Mouse (Mus musculus) layer of hippocampus, postnatal 25 days (tissue): ENCODE results near the gene Vmn1r112. TPM values are rescaled to one million over a fixed set of nuclear protein-coding genes. Genes with fewer than 3 reads are reported as not detected.
"Not testable (repeated sequence)": the region's sequence is repeated elsewhere in the genome, so short reads cannot be mapped to it uniquely, and the experiment has no call there.

ENCODE experiments used
- DNase-seq, 2 experiments: peaks; one replicate each; pipeline ENCODE4 v3.0.0; 2022; ENCODE audit warnings: mixed read lengths in 2 of 2, low spot score in 1 of 2; ENCODE audit errors: extremely low spot score in 1 of 2
- total RNA-seq, 2 experiments: library from RNA; stranded (reverse); gene quantifications; 2 replicates each; pipeline ENCODE4 v1.2.3; 2021

The Vmn1r112 gene
- total RNA-seq: not detected

- DNase-seq: not testable (repeated sequence)
These were observed at the start of gene Vmn1r112 for GRCm38 (mm10) chr7:20770885-20771284. Gene Vmn1r112 (plus strand): TSS chr7:20771185.

GRCm38 (mm10) chr7:20730524-20730923 is 40.5 kb upstream of the Vmn1r112 start, which contains the start of gene Gm10668:
Gene Gm10668 (minus strand): TSS chr7:20730624.
- not testable (repeated sequence) for DNase-seq

GRCm38 (mm10) chr7:20786985-20787384 is 16.0 kb downstream of the Vmn1r112 start, which contains the start of gene Vmn1r113:
Gene Vmn1r113 (plus strand): TSS chr7:20787285.
- DNase-seq: not testable (repeated sequence)

- DNase-seq: not testable (repeated sequence)
These were observed 41.1 kb downstream of the Vmn1r112 start, which contains the start of gene Vmn1r114 for GRCm38 (mm10) chr7:20812086-20812485. Gene Vmn1r114 (minus strand): TSS chr7:20812186.

Other genes starting within 250 kb of the Vmn1r112 start
- gene Vmn1r104, start 237.3 kb upstream of the Vmn1r112 start, total RNA-seq: not detected
- not detected for gene Gm5726, start 225.4 kb upstream of the Vmn1r112 start, total RNA-seq
- gene Gm4141, start 194.9 kb upstream of the Vmn1r112 start, total RNA-seq: not detected
- not detected for gene Gm4513, start 172.2 kb upstream of the Vmn1r112 start, total RNA-seq
- gene Vmn1r107, start 102.3 kb upstream of the Vmn1r112 start, total RNA-seq: not detected
- gene Vmn1r111, start 68.0 kb upstream of the Vmn1r112 start, total RNA-seq: not detected
- gene Gm10668, start 40.6 kb upstream of the Vmn1r112 start, total RNA-seq: not detected
- gene Vmn1r113, start 16.1 kb downstream of the Vmn1r112 start, total RNA-seq: not detected
- gene Vmn1r114, start 41.0 kb downstream of the Vmn1r112 start, total RNA-seq: not detected
- gene Vmn1r115, start 73.8 kb downstream of the Vmn1r112 start, total RNA-seq: not detected
- gene Vmn1r116, start 101.1 kb downstream of the Vmn1r112 start, total RNA-seq: not detected
- gene Vmn1r117, start 112.9 kb downstream of the Vmn1r112 start, total RNA-seq: not detected
- gene Vmn1r118, start 141.2 kb downstream of the Vmn1r112 start, total RNA-seq: not detected
- not detected for gene Vmn1r119, start 241.3 kb downstream of the Vmn1r112 start, total RNA-seq